Mouse (Mus musculus): ENCODE data around the gene Hoxa10.

DNA sequence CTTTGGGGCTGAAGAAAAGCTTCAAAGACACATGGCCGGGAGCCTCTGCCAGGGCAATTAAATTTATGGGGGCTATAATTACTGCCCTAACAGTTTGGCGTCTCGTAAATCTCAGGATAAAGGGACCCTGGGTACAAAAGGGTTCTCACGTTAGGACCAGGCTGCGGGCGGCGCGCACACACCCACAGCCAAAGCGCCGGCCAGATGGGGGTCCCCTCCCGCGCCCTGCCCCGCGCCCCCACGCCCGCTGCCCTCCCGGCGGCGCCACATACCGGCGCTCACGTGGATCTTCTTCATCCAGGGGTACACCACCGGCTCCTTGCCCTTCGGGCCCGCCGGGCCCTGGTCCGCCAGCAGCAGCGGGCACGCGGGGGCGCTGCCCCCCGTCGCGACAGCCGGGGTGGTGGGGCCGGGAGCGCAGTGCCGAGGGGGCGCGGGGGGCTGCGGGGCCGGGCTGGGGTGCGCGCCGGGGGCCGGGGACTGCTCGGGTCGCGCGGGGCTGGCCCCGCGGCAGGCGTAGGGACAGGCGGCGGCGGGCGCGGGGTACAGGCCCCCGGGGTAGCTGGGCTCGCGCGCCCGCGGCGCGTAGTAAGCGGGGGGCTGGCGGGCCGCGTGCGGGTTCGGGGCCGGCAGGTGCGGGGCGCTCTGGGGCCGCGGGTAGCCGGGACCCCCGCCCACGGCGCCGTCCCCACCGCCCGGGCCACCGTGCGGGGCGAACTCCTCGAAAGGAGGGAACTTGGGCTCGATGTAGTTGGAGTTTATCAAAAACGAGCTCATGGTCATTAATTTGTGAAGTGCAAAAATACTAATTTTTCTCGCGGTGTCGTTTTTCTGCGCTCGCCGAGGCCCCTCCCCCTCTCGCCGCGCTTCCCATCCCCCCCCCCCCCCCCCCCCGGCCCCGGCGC lies 49.5 kb downstream of the Hoxa10 start, which contains the start of gene Hoxa4:
- TF ChIP-seq CTCF (IDR thresholded peaks at IDR 0.05; ENCODE audit: low read depth) (no peak), EP300 (IDR thresholded peaks at IDR 0.05; ENCODE audit: low read depth) (no peak)
